Mouse (Mus musculus) spleen, adult 10 weeks (tissue): ENCODE results near the gene Zmynd12. TPM values are rescaled to one million over a fixed set of nuclear protein-coding genes. Genes with fewer than 3 reads are reported as not detected.

Experiments
- polyA plus RNA-seq: library from polyadenylated mRNA; stranded (reverse); fragments of 350-450 nt; fragmentation: Illumina TruSeq; extraction: RNeasy Lipid Tissue Mini Kit (QIAGEN cat#74804); gene quantifications from one replicate; pipeline ENCODE4 v1.2.3, GENCODE M21; 2015; ENCODE audit warnings: low replicate concordance; ENCODE audit not compliant: insufficient read depth

Zmynd12 gene
- not detected for polyA plus RNA-seq

GRCm38 (mm10) chr4:119422294-119422964, at the start of gene Zmynd12, which contains the start of gene Ppcs:
Zmynd12 (plus strand) TSS chr4:119422814.
Ppcs (minus strand) TSS chr4:119422420.

GRCm38 (mm10) chr4:119415072-119415753, 7.4 kb upstream of the Zmynd12 start, which contains the start of gene Ccdc30:
Ccdc30 (minus strand) TSS chr4:119415521.

GRCm38 (mm10) chr4:119492291-119492932, 69.8 kb downstream of the Zmynd12 start, which contains the start of gene Rimkla:
Rimkla (minus strand) TSS chr4:119492628.

Other genes with a start within 250 kb of the Zmynd12 start
- 3.7 TPM for gene Zfp691, start 248.6 kb upstream of the Zmynd12 start, polyA plus RNA-seq
- gene Ermap, start 232.8 kb upstream of the Zmynd12 start, polyA plus RNA-seq = 26.1 TPM
- 37.4 TPM for gene Svbp, start 227.5 kb upstream of the Zmynd12 start, polyA plus RNA-seq
- 0.29 TPM for gene Tmem269, start 204.6 kb upstream of the Zmynd12 start, polyA plus RNA-seq
- 12.5 TPM for gene AU022252, start 190.1 kb upstream of the Zmynd12 start, polyA plus RNA-seq
- 6.0 TPM for gene P3h1, start 189.9 kb upstream of the Zmynd12 start, polyA plus RNA-seq
- not detected for gene Cldn19, start 167.4 kb upstream of the Zmynd12 start, polyA plus RNA-seq
- gene Ybx1, start 128.2 kb upstream of the Zmynd12 start, polyA plus RNA-seq = 517 TPM
- gene Ppih, start 102.3 kb upstream of the Zmynd12 start, polyA plus RNA-seq = 62.7 TPM
- 1.7 TPM for gene Ccdc30, start 7.3 kb upstream of the Zmynd12 start, polyA plus RNA-seq
- gene Ppcs, start 394 bp upstream of the Zmynd12 start, polyA plus RNA-seq = 24.5 TPM
- gene Rimkla, start 69.8 kb downstream of the Zmynd12 start, polyA plus RNA-seq = 0.26 TPM
- 43.8 TPM for gene Foxj3, start 114.2 kb downstream of the Zmynd12 start, polyA plus RNA-seq
- 5.7 TPM for gene Frg2f1, start 116.7 kb downstream of the Zmynd12 start, polyA plus RNA-seq
- not detected for gene Guca2a, start 214.9 kb downstream of the Zmynd12 start, polyA plus RNA-seq
- gene Guca2b, start 236.1 kb downstream of the Zmynd12 start, polyA plus RNA-seq = 0.81 TPM